Mouse (Mus musculus) kidney, adult 11 months (tissue): ENCODE results near the gene Bcan.

ENCODE experiments used
- DNase-seq: peaks from one replicate; pipeline ENCODE4 v3.0.0; 2022

Gene Bcan

DNA sequence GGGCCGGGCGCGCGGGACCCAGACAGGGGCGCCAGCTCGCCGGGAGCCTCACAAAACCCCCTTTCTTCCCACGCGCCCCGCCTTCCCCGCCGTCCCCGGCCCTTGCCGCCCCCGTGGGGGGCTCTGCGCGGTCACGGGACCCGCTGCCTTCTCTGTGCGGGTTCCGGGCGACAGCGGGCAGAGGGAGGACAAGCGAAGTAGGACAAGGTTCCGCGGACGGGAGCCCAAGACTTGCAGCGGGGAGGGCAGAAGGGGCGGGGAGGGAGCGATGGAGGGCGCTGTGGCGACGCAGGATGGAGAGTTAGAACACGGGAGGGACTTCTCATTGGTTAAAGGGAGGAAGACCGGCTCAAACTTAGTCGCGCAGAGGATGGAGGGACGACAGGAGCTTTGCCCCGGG is at the start of gene Bcan:
Gene Bcan, minus strand, starts transcription at position 50 of the 400 bp plus-strand sequence.
- DNase-seq = no peak

DNA sequence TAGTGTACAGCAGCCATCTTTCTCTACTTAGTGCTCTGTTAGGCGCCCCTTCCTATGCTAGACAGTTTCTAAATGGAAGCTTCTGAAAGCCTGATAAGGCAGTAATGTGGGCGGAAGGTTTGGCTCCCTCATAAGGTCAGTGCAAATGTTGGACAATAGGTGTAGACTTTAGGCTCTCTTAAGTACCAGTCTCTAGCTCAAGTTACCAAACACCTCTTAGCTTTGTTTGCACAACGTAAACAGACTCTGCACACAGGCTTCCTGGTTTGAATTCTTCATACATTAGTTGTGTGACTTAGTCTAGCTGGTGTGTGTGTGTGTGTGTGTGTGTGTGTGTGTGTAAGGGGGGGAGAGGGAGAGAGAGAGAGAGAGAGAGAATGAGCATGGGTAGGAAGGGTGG is 49.5 kb upstream of the Bcan start:
- DNase-seq = no peak

DNA sequence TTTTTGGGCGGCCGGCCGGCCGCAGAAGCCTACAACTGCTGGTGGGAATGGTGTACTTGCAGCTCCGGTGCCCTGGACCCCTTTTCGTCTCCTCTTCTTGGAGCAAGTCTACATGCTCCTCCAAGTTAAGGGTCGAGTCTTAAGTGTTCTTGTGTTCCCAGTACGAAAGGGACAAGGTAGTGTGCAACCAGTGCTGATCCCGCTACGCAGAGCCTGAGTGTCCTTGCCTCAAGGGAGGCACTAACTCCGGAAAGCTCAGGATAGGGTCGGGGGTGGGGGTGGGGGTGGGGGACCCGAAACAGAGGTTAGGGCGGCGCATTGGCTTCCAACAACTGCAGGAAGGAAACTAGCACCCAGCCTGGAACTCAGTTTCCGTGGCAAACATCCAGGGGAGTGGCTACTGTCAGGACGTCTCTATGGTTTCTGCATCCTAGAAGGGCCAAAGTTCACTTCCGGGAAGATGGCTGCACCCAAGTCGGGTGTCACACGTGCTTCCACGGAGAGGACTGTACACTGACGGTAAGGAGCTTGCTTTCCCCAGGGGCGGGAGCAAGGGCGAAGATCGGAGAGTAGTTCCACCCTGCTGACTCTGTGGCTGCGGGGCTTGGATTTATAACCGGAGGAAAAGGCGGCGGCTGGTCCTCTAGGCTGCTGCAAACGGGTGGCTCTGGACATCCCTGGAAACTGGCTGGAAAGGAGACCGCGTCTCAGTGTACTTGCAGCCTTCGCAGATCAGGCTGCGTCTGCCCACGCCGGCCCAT is 42.8 kb upstream of the Bcan start, which contains the start of gene Gpatch4:
Gene Gpatch4, plus strand, starts transcription at position 448 of the 761 bp plus-strand sequence.
- peak; percentile 90 for DNase-seq

DNA sequence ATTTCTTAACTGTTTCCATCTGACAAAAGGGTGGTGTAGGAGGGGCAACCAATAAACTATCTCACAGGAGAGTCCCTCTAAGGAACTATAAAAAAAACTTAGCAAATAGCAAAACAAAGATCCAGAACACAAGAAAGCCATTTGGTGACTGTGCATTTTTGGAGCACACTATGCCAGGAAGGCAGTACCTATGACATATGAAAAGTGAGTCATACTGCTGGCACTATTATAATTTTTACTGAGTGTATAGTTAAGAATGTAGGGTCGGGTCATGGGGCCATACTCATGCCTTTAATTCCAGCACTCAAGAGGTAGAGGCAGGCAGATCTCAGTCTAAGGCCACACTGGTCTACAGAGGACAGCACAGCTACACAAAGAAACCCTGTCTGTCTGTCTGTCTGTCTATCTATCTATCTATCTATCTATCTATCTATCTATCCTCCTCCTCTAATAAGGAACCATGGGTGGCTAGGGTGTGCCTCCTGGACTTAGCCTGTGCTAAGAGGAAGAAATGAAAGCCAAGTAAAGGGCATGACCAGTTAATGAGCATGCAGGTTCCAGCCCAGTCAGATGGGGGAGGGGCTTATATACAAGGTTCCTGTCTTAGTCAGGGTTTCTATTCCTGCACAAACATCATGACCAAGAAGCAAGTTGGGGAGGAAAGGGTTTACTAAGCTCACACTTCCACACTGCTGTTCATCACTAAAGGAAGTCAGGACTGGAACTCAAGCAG is 35.7 kb upstream of the Bcan start:
- DNase-seq = no peak

DNA sequence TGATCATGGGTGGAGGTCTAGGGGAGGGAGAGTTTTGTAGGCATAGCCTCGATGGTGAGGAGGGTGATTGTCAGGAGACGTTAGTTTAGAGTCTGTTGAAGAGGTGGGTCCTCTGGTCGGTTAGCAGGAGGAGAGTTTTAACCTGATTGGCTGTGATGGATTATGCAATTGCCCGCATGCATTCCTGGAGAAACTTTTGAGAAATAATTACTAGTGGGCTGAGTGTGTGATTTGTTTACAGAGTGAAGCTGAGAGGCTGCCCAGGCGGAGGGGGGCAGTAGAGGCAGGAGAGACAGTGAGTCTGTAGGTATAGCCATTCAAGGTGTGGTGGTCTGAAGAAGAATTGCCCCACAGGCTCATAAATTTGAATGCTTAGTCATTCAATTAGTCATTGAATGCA is 33.5 kb upstream of the Bcan start:
- DNase-seq = no peak

DNA sequence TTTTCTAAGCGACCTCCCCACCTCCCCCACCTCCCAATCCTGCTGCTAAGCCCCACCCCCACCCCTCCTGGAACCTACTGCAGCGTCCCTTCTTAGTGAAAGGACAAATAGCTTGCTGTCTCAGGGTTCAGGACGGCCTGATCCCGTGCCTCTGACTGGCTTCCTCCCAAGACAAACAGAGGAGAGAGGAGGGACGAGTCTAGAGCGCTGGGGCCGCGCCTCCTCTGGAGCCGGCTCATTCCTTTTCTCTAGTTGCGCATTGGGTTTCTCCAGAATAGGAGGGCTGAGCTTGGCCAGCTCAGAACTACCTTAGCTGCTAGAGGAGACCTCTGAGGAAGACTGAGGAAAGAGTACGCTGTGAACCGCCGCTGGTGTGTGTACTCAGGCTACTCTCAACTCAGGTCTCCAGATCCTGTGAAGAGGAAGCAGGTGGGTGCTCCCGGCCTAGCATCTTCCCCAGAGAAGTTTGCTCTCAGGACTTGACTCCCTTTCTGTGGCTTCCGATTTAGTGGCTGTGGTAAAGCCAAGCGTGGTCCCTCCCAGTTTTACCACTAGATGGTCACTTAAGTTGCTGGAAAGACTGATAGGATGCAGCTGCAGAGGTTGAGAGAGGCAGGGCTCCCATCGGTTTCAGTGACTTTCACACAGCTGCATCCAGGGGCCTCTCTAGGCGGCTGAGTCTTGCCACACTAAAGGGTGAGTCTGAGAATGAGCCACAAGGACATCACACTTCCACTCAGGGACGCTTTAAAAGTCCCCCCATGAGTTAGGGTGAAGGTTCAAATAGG is 30.8 kb upstream of the Bcan start:
- DNase-seq = peak; percentile 43

DNA sequence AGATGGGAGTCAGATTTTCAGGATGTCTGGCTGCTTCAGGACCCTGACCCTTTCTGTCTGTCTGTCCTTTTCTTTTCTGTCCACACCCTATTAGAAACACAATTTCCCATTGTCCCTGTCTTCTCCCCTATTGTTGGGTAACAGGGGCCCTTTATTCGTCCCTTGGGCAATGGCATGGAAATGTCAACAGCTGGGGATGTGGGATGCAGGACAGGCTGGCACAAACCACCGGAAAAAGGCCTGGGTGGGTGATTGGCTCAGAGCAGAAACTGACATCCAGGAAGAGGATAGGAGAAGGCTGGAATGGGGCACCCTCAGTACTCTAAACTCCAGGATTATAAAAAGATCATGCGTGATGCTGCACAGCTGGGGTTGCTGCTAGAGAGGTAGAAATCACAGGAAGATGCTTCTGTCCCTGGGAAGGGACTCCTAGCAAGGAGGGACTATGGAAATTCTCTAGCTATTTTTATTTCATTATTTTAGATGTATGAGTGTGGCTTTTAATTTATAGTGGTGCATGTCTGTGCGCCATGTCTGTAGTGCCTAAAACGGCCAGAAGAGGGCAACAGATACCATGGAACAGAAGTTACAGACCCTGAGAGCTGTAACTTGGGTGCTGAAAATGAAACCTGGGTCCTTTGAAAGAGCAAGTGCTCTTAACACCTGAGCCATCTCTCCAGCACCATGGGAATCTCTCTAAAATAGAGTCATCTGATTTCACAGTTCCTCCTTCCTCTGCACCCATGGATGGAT is 27.6 kb upstream of the Bcan start, which contains the start of gene Hapln2:
Gene Hapln2, minus strand, starts transcription at position 150 of the 753 bp plus-strand sequence.
- DNase-seq = no peak

DNA sequence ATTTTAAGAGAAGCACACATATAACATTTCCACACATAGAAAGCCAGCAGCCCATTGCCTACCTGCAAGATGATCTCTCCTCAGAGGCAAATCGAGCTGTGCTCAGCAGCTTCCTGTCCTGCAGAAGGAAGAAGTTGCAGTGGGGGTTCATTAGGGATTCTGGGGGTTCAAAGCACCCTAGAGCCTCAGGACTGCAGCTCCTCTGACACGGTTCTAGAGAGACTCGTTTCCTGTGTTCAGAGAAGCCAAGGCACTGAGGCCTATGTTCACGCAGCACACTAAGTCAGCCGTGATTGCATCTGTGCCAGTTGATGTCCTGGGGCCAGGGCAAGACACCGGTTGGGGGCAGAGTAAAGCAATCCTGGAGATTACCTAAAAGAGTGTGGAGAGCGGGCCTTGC is 26.8 kb upstream of the Bcan start:
- no peak for DNase-seq

DNA sequence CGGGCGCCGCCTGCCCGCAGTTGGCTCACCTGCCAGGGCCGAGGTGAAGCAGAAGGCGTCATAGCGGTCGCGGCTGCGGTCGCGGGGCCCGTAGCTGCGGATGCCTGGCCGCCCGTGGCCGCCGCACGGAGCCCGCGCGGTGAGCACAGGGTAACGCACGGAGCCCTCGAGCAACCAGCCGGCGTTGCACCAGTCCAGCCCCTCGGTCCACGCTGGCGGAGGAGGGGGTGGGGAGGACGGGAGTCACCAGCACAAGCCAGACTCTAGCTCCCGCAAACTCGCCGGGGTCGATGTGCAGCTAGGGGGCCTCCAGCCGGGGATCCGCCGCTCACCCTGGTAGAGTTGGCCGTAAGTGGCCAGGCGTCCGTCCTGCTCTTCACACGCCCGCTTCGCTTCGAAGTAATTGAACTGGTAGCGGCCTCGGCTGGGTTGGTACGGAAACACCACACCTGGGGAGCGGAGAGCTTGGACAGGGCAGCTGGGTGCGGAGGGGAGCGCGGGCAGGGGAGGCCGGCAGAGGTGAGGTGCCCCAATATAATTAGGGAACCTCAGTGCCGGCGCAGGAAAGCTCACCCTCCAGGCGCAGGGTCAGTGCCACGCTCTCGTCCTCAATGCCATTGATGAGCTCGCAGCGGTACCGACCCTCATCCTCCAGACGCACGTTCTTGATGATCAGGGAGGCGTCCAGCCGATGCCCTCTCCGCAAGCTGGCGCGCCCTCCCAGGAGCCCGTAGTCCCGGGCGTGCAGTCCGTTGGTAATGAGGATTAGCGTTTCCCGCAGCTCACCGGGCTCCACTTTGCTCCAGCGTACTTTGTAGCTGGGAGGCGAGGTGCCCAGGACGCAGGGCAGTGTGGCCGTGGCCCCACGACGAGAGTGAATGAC is 23.4 kb upstream of the Bcan start:
- DNase-seq = no peak

DNA sequence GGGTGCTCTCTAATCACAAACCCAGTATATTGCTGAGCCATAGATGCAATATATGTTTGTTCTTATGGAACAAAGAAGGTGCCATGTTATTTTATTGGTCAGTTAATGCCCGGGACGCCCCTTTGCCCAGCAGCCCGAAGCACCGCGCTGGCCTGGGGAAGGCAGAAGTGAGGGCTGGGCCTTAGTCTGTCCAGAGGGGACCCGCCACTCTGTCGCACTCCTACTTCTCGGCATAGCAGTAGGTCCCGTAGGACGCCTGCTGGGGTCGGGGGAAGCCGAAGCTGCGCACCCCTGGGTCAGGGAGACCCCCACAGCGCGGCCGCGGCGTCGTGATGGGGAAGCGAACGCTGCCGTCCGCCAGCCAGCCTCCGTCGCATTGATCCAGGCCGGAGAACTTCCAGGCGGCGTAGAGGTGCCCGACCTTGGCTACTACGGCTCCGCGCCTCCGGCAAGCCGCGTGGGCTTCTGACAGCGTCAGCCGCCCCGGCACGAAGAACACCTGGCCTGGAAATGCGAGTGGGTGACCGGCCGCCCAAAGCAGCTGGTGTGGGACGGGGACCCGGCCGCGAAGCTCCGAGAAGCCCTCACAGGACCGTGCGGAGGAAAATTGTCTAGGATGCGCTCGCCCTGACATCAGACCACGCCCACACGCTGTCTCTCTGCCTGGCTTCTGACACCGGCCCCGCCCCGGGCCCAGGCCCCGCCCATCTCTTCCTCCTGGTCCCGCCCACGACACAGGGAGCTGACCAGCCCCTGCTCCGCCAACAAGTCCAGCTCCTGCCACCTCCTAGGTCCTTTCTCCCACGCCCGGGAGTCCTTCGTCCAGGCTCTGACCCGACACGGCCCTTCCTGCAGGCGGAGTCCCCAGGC is 22.5 kb upstream of the Bcan start:
- DNase-seq = peak; percentile 94

DNA sequence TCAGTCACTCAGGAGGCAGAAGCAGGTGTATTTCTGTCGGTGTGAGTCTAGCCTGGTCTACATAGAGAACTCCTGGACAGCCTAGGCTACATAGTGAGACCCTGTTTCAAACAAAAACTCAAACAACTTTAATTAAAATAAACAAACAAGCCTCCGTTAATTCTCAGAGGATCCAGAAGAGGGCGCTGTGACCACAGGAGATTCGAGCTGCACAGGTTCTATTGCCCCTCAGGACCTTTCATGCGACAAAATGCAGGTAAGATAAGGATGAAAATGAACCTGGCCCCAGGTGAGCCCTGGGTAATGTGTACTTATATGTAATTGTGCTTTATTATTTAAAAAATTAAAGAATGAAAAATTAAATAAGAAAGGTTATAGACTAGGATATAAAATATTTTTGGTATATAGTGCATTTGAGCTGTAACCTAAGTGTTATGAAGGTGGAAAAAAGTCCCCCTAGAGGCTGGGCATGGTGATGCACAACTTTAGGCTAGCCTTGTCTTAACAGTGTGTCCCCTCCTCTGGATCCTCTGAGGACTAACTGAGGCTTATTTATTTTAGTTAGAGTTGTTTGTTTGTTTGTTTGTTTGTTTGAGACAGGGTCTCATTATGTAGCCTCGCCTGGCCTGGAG is 10.7 kb upstream of the Bcan start:
- DNase-seq = no peak

DNA sequence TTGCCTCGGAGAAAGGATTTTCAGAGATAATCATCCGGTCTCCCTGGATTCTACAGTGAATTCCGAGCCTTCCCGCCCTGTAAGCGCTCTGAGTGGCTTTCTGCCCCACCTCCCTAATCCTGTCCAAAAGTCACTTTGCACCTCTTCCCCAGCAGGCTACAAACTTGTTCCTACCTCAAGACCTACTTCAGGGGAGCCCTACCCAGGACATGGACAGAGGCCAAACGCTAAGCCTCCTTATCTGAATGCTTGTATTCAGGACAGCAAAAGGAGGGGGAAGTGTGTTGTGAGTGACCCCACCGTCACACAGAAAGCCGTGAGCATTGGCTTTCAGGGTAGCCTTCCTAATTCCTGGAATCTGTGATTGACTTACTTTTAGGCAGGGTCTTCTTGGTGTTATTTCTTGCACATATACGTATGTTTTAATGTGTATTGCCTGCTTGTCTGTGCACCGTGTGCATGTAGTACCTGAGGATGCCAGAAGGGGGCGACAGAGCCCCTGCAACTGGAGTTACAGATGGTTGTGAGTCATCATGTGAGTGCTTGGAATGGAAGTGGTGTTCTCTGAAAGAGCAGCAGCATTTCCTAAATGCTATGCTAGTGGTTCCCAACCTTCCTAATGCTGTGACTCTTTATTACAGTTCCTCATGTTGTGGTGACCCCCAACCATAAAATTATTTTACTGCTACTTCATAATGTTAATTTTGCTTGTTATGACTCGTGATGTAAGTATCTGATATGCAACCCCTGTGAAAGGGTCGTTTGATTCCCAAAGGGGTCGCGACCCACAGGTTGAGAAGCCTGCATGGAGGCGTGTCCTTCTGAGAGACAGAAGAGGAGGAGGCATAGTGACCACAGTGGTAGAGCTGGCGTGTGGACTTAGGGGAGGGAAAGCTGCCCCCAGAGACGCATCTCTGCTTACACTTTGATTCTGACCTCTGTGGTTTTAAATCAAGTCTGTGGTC is 6.1 kb upstream of the Bcan start:
- no peak for DNase-seq

DNA sequence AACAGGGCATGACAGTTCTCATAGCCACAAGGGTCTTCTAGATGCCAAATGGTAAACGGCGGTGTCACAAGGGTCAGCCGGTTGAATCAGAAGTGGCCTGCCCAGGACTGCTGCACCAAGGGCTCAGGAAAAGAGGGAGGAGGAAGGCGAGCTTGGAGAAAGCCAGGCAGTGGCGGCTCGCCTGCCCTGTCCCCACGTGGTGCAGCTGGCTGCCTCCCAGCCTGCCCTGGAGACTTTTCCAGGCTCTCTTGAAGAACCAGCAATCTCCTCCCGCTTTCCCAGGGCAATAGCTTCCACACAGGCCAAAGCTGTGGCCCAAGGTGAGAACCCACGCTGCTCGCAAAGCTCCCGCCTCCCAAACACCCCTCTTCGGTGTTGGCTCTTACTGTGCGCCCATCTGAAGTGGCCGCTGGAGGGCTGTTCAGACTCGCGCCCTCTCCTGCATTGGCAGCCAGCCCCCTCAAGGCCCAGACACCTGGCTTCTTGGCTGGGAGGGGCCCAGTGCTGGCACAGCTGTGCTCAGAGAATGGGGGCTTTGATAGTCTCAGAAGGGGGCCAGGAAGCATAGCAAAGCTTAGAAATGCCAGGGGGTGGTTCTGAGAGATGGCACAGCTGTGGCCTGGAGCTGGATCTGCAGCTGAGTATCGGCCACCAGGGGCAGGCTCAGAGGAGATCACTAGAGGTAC is 2.4 kb upstream of the Bcan start:
- no peak for DNase-seq

DNA sequence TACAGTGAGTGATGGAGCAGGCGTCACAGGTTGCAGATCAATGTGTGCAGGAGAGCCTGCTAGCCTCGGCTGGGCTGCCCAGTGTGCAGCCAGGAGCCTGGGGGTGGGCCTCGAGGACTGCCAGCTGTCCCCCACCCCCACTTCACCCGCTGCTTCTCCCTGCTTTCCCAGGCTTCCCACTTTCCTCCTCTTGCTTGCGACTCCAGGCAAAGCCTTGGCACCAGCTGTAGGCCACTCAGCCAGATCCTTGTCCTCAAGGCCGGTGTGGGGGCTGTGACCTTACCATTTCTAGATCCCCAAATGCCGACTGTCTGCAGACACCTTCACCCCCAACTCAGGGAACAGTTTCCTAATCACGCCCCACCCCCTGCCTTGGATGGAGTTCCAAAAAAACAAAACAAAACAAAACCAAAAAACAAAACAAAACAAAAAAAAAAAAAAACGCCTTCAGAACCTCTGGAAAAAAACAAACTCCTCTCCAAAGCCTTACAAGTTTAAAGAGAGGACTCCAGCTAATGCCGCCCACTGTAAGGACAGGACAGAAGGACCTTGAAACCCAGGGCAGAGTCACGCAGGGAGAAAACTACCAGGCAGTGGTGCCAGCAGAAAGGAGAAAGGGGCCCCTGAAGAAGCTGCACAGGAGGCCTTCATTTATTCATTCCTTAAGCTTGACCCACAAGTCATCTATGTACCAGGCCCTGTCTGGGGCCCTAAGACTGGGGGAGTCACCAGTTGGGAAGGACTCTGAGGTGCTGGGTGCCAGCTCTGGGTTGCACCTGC is 976 bp upstream of the Bcan start:
- no peak for DNase-seq

DNA sequence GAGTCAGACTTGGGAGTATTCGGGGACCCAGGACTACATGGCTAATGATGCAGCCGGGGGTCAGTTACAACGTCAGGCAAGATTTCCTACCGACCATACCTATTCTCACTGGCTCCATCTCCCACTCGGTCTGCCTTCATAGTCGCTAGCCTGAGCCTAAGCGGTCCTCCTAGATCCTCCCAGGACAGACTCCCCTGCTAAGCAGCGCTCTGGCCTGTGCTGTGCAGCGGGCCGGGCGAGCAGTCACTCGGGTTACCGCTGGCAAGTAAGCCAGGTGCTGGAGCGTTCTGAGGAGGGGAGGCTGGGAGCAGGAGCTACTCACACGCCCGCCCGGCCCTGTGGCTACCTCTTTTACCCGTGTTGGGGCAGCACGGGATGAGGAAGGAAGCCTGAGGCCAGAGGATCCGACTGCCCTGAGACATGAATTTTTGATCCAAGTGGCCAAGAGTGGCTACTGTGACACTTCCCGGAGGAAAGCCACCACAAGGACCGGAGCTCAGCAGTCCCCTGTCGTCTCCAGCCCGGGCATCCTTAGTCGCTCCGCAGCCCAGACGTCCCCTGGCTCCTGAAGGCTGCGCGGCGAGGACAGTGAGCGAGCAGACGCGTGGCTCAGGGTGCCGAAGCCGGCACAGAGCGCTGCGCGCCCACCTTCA is 661 bp downstream of the Bcan start:
- no peak for DNase-seq

DNA sequence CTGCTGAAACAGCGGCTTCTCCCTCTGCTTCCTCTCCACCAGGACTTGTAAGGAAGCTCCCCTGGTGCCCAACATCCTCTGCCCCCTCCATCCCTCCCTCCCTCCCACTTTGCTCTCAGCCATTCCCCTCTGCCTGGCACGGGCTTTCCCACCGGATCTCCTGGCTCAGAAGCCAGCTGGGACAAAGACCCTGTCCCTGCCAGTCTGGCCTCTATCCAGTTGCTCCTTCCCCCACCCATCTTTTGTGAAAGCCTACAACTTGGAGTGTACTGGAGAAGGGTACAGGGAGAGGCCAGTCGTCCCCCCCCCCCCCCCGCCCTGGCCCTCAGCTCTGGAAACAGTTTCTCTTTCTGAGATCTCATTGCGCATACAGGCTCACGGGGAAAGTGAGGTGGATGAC is 1.3 kb downstream of the Bcan start:
- no peak for DNase-seq
